Mouse (Mus musculus) forelimb bud, embryonic 11.5 days (tissue): Measurements from ENCODE around the gene Sspn.

ENCODE experiments used
- DNase-seq: peaks from one replicate; pipeline ENCODE4 v3.0.0-alpha.2; 2012; ENCODE audit warnings: low read depth, low spot score

Sspn gene

DNA sequence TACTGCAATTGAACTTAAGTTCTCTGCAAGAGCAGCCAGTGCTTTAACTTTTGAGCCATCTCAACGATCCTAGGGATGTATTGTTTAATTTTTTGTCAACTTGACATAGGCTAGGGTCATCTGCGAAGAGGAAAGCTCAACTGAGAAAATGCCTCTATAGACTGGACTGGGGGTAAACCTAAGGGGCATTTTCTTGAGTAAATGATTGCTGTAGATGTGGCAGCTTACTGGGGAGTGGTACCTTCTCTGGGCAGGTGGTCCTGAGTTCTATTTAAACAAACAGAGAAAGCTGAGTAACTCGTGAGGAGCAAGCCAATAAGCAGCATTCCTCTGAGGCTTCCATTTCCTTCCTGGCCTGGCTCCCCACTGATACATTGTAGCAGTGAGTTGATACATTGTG is at the start of gene Sspn:
Gene Sspn (plus strand): TSS at position 301 of the 400 bp plus-strand sequence.
- no peak for DNase-seq

DNA sequence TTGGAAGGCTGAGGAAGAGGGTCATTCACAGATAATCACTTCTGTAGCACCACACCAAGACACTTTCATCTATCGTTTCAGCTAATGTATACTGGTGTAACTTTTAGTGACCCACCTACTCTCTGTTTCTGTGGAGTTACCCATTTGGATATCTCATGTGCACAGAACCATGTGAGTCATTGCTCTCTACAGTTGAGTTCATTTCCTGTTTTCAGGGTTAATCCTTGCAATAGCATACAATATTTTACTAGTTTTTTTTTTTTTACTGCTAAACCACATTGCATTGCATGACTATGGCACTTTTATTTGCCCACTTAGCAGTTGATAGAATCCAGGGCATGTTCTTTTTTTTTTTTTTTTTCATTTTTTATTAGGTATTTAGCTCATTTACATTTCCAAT is 48.4 kb upstream of the Sspn start:
- DNase-seq: no peak

DNA sequence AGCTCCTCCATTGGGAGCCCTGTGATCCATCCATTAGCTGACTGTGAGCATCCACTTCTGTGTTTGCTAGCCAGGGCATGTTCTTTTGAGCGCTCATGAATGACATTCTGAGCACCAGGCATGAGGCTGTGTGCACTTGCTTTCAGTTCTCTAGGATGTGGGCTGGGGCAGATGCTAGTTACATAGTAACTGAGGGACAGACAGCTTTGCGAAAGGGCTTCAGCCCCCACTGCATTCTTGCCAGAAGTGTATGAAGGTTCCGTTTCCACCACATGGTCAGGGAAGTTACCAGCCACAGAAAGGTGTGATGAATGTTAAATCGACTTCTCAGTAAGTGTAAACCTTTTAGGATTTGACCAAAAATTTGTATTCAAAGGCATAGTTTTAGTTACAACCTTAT is 47.8 kb upstream of the Sspn start:
- no peak for DNase-seq

DNA sequence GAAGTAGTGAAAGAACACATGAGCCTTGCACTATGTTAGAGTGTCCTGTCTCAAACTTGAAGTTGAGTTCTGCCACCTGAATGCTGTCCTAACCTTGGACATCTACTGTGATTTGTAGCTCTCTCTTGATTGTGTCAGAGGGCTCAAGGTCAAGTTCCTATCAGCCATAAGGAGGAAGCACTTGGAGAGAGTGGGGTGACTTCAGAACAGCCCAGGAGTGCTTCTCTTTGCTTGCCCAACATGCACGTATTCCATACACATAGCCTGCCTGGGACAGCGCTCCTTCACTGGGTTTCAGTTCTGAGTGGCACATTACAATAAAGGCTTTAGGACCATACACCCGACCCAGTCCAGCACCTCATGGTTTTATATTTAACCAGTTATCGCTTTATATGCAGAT is 46.4 kb upstream of the Sspn start:
- no peak for DNase-seq

DNA sequence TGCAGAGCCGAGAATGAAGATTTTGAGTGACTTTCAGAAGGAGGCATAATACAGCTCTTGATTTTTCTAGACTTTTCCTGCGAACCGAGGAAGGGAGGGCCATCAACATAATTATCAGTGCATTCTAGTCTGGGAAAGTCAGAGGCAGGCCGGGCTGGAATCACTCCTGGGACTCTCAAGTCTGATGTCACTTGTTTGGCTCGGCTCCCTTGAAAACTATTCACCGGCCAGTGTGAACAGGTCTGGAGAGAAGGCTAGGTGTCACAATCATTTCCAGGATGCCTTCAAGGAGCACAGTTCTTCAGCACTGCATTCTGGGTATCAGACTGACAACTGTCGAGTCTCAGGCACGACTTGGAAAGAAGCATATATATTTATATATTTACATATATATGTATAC is 45.2 kb upstream of the Sspn start:
- DNase-seq: no peak

DNA sequence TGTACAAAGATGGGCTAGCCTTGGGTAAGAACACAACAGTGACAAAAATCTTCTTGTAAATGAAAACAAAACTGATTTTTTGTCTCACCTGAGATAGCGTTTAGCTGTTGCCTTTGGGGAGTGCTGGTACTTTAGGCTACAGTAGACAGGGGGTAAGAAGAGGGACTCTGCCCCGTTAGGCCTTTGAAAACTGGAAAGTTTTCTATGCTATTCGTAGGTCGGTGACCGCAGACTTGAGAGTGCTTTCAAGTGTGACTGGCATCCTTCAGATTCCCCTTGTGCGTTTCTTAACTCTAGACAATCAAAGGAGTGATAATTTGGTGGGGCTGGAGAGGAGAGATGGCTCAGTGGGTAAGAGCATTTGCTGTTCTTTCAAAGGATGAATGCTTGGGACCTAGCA is 43.7 kb upstream of the Sspn start:
- DNase-seq: no peak

DNA sequence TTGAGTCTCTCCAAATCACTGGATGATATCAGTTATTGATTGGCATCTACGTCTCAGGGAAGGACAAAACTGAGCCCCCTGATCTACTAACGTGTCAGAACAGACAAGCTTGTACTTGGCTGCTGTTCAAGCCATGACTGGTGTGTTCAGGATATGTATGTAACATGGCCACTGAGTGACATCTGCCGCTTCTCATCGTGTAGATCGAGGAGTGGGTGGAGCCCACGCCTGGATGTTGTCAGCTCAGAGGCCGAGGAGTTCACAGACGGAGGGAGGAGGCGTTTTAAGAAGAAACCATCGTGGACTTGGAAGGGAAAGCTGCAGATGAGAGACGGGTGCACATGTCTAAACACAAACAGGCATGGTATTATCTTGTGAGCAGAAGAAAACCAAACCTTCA is 39.5 kb upstream of the Sspn start:
- no peak for DNase-seq

DNA sequence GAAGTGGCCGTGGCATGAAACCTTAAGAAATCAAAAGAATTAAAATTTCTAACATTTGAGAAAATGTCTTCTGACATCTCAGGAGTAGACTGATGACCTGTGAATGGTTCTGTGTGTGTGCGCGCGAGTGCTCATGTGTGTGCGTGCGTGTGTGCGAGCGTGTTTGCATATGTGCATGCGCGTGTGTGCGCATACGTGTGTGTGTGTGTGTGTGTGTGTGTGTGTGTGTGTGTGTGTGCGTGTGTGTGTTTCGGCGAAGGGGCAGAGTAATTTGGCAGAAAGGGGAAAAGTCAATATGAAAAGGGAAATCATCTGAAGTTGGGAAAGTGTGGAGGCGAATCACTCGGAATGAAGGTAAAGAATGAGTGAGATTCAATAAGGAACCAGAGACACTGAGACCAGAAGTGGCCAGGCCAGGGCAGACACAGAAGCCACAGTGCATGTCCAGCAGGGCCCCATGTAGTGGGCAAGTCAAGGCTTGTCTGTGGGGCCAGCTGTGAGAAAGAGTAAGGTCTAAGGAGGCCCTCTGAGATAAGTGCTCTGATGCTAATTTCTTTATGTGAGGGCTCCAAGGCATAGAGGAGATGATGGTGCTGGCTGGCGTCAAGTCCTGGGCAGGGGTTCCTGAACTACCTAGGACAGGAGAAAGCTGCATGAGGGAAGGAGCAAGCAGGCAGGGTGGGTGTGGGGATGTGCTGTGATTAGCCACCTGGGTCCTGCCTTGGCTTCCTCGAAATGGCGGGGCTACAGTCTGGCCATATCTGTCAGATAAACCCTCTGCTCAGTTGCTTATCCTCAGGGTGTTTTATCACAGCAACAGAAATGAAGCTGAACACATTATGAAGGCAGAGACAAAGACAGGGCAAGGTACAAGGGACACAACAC is 38.8 kb upstream of the Sspn start:
- DNase-seq: no peak

DNA sequence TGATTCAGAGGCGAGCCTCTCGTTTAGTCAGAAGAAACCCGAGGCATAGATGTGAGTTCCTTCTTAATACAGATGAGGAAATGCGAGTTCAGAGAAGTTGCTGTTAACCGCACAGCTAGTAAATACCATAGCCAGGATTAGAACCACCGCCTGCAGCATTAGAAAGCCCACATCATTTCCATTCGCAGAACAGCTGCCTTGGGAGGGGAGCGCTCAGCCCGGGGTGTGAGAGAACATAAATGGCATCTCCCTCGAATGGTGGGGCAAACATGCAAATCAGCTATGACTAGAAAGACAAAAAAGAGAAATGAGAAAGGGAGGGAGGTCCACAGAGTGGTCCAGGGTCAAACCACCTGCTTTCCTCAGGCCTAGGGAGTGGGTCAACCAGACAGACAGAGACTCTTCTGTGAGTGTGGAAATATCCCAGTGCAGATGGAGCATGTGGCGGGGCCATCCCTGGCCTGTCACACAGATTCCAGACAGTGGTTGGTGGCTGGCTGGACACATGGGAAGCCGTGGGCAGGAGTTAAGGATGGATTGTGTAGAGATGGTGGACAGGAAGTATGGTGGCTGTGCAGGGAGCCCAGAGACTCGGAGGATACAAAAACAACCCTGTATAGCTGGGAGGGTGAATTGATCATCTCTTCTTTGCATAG is 37.9 kb upstream of the Sspn start:
- DNase-seq: no peak

DNA sequence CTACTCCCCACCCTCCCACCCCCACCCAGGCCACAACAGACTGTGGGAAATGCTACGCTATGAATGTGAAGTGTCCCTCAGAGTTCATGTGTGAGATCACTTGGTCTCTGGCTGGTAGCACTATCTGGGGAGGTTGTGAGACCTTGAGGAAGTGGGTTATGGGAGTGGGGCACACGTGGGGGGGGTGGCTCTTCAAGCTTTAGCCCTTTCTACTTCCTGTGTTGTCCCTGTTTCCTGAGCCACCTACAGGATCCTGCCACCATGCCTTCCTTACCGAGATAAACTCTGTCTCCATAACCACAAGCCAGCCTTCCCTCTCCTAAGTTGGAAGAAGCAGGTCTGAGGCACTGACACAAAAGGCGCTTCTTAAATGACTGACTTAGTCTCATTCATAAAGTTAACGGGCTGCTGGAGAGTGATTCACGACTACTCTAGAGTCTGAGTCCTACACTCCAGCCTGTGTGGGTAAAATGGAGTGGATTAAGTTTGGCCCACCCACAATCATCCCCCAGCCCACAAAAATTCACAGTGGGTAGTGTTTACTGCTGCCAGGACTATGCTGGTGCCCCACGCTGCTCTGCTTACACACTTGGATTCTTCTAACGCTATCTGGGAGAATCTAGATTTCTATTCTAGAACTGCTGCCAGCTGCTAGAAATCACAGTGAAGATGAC is 36.6 kb upstream of the Sspn start:
- no peak for DNase-seq

DNA sequence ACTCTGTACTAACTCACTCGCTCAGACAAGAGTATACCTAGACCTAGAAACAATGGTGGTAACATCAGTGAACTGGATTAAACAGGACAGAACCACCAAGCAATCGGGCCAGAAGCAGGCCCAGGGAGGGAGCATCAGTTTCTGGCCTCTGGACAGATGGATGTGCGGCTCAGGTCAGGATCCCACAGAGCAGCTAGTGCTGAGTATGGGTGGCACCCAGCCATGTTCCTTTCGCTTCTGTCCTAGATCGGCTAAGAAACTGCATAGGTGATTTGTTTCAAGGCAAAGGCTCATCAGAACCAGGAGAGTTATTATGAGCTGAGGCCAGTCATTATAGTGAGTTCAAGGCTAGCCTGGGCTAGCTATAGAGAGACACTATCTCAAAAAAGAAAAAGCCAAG is 27.3 kb upstream of the Sspn start:
- DNase-seq: no peak

DNA sequence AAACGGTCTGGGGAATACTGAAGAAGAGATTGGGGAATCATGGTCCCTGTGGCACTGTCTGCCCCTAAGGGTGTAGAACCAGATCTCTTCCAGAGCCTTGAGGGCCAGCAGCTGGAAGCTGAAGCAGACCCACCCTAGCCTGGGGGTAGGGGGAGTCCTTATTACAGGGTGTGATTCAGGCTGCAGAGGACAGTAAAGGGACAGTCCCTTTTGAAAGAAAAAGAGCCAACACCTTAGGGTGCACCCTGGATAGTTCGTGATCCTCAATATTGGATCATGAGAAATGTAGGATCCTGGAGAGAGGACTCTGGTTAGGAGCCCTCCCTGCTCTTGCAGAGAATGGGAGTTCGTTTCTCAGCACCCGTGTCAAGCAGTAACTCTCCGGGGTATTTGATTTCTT is 26.8 kb upstream of the Sspn start:
- DNase-seq: no peak

DNA sequence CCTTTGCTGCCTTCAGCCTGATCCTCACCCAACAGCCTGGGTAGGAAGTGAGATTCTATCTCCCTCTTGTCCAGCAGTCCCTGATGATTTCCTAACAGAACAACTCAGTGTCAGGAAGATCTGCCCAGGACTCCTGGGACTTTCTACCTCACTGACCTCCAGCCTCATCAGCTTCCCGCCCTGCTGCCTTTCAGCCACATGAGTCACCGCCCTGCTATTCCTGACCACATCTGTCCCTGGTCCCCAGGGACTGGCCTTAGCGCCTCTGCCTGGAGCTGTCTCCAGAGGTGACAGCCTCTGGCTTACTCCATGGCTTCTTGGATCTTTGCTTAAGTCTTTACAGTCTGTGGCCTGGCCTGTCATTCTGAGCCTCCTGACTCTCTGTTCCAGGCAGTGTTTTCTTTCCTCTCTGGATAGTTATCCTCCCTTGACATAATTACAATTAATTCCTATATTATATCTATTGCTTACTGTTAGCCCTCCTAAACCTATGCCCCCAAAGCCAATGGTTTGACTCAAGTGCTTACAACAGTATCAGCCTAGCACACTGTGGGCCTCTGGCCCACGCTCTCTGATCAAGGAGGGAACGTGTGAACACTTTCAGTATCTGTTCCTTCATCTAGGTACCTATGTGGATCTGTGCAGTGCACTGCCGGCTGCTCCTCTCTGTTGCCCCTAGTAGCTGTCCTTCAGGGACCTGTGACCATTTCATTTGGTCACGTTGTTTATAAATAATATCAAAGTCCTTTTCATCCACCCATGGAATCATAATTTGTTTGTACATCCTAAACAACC is 25.1 kb upstream of the Sspn start:
- no peak for DNase-seq

DNA sequence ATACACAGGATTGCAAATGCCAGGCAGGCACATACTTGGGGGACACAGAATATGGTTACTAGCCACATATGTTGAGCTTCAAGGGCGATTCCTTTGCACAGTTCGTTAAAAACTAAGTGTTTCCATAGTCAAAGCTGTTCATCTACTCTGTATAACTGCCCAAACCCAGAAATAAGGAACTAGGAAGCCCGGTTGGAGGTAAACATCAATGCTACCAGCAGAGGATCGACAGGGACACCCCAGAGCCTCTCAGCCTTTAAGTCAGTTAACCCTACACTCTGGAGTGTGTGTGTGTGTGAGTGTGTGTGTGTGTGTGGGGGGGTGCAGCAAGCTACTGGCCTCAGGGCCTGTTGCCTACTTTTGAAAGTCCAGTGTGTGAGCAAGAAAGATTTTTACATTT is 21.5 kb upstream of the Sspn start:
- DNase-seq: no peak

DNA sequence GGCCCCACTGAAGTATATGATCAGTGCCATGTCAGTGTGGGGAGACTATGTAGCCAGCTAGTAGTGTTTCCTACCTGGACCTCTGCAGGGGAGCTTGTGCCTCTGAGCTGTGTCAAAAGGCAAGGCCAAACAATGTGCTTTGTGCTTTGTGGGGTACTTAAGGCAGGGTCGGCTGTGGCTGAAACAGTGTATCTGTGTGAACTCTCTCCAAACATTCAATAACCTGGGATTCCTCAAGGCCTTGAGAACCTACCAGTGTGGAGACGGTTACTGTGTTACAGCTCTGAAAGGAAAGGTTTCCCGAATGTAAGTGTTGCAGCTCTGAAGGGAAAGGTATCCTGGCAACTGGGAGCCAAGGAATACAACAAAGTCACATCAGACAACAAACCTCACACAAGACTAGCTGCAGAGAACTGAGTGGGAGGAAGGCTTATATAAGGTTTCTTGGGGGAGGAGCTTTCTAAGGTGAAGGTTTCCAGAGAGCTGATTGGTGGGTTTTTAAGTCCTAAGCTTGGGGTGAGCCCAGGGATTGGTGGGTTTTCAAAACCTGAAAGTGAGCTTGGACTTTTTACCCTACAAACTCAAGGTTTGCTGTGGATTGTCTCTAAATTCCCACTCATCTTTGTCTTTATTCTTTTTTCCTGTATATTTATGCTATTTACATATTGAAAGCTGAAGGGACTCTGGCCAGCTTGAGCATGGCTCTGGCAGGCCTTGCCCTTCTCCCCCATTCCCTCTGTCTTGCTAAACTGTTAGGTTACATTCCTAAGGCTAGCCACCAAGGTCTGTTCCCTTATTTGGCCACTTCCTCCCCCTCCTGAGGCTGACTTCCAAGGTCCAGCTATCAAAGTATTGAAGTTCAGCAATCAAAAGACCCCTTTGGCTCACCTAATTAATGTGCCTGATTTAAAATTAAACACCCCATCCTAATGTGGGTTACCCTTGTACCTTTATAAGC is 20.7 kb upstream of the Sspn start:
- no peak for DNase-seq

DNA sequence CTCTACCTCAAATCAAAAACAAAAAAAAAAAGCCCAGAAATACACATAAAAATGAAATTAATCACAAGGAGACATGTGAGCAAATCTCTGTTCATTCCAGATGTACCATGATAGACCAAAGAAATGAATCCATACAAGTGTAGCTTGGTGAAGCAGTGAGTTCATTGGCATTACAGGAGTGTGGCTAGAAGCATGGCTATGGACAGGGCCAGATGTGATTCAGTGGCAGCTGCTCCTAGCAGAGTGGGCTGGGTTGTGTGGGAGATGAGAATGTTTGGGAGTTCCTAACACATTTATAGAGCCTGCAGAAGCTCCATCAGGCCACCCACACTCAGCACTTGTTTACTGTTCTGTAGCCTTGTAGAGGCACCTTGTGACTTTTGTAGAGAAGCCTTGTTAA is 19.2 kb upstream of the Sspn start:
- DNase-seq: no peak

DNA sequence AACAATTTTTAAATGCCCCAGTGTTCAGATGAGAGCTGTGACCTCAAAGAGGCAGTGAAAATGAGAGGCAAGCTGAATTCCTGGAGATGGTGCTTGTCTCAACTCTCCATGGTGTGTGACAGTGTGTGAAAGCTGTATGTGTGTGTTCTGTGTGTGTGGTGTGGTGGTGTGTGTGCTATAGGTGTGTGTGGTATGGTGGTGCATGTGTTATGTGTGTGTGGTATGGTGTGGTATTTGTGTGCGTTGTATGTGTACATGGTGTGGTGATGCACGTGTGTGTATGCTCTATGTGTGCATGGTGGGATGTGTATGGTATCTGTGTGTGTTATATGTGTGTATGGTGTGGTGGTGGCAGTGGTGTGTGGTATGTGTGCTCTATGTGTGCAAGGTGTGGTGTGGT is 16.0 kb upstream of the Sspn start:
- no peak for DNase-seq

DNA sequence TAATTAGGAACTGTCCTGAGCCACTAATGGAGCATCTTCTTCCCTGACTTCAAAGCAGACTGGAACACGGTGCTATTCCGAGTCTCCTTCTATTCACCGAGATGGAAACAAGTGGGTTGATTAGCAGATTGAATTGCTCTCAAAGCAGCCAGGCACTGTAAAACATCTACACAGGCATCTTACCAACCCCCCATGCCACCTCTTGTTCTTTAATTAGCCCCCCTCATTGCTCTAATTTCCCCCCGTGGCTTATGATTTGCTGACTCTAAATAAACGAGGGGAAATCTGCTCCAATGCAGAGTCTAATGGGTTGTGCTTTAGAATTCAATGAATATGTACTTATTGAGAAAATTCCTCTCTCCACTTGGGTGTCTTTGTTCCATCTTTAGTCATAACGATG is 15.0 kb upstream of the Sspn start:
- DNase-seq: no peak

DNA sequence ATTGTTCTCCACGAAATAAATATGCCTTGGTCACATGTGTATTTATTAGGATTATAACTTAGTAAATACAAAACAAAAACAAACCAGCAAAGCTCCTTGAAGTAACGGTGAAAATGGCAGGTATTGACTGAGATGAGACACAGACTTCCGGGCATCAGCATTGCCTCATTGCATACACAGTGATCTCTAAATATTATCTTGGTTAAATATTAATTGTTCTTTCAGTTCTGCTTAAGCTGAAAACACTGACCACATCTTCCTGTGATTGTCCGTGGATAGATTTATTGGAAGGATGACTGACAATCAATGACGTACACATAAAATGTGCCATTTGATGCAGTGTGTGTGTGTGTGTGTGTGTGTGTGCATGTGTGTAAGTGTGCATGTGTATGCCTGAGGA is 13.2 kb upstream of the Sspn start:
- DNase-seq: no peak

DNA sequence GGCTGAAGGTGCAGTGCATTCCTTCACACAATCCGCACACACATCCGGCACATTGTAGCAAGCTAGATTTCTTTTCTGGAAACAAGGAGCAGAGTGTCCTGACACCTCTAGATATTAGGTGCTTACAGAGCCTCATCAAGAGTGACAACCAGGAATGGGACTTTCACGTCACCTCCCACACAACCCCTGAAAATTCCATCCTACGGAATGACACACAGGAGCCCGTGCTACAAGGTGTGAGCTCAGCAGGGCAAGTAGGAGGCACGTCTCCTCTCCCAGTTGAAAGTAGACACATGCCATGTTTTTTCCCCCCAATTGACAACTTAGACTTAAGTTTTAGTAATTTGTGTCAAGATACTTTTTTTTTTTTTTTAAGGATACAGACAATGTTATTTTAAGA is 7.8 kb upstream of the Sspn start:
- no peak for DNase-seq
